Mouse (Mus musculus) intestine, postnatal 0 days (tissue): ENCODE data around the gene Trak1. TPM values are rescaled to one million over a fixed set of nuclear protein-coding genes. Genes with fewer than 3 reads are reported as not detected.

ENCODE experiments used
- ATAC-seq: fragments of 200-750 bp; cut with Nextera tagmentation; 2 replicates; pipeline ENCODE4 v1.8.0; 2017; ENCODE audit warnings: mild to moderate bottlenecking, moderate TSS enrichment, moderate library complexity
- H3K27ac ChIP-seq: fragments of 300-500 bp; sonication (generic); 2 replicates; pipeline ENCODE4 v1.5.1; 2014; ENCODE audit warnings: mild to moderate bottlenecking, low read depth, low read length, moderate library complexity
- H3K27me3 ChIP-seq: fragments of 300-500 bp; sonication (generic); replicated peaks from 2 replicates; pipeline ENCODE4 v1.6.1; 2014; ENCODE audit warnings: low read length, mixed read lengths; ENCODE audit not compliant: control insufficient read depth, insufficient read depth
- H3K36me3 ChIP-seq: fragments of 300-500 bp; sonication (generic); 2 replicates; pipeline ENCODE4 v1.6.1; 2014; ENCODE audit warnings: mild to moderate bottlenecking, moderate library complexity; ENCODE audit not compliant: control insufficient read depth, insufficient read depth
- H3K4me1 ChIP-seq: fragments of 300-500 bp; sonication (generic); replicated peaks from 2 replicates; pipeline ENCODE4 v1.6.1; 2014; ENCODE audit warnings: antibody characterized with exemption, low read length, mixed read lengths; ENCODE audit not compliant: control insufficient read depth, insufficient read depth
- H3K4me2 ChIP-seq: fragments of 300-500 bp; sonication (generic); replicated peaks from 2 replicates; pipeline ENCODE4 v1.6.1; 2014; ENCODE audit warnings: low read depth, mild to moderate bottlenecking, moderate library complexity
- H3K4me3 ChIP-seq: fragments of 300-500 bp; sonication (generic); 2 replicates; pipeline ENCODE4 v1.5.1; 2014; ENCODE audit warnings: low read depth, low read length
- H3K9ac ChIP-seq: fragments of 300-500 bp; sonication (generic); 2 replicates; pipeline ENCODE4 v1.6.1; 2014; ENCODE audit warnings: mild to moderate bottlenecking, low read depth, low read length
- H3K9me3 ChIP-seq: fragments of 300-500 bp; sonication (generic); 2 replicates; pipeline ENCODE4 v1.6.1; 2016; ENCODE audit warnings: mixed run types; ENCODE audit not compliant: control insufficient read depth
- CTCF ChIP-seq: sonication (generic); IDR thresholded peaks from 2 replicates; pipeline ENCODE4 v1.5.1; 2016; ENCODE audit warnings: low read depth, mild to moderate bottlenecking, control low read depth, antibody characterized with exemption, moderate library complexity
- WGBS: fragments of 180-500 bp; shearing (Covaris S2); extraction: QIAGEN DNeasy Blood & Tissue Kit; methylation state at CpG from one replicate; pipeline ENCODE4 v1.1.7; 2014; 5-methylcytosine and 5-hydroxymethylcytosine counted together
- polyA plus RNA-seq: library from polyadenylated mRNA; unstranded; fragments of >200 nt; fragmentation: Nextera tagmentation; extraction: Ambion mirVana; gene quantifications from 2 replicates; pipeline ENCODE4 v1.2.1, GENCODE M21; 2015

The Trak1 gene
- polyA plus RNA-seq, 1 experiment from 2014 or later = 16.3 TPM

GRCm38 (mm10) chr9:121511911-121512310, 214.6 kb downstream of the Trak1 start:
- 81% methylated on average over 4 of the region's 4 CpGs for WGBS
- no peaks in the 10 kb centered on the region for H3K36me3 ChIP-seq
- H3K9me3 ChIP-seq = no peaks in the 10 kb centered on the region
- no peak overlapping the region for H3K27ac ChIP-seq
- H3K4me1 ChIP-seq = no peaks in the 10 kb centered on the region; the same call in 1 of the 2 replicates
- no peak for TF ChIP-seq CTCF
- 0 out of 2 replicates have a peak, but pooled peaks cover 3% of the 10 kb centered on the region for H3K27me3 ChIP-seq
- ATAC-seq = no peak
- no peak overlapping the region for H3K4me3 ChIP-seq
- no peak overlapping the region for H3K9ac ChIP-seq
- no peak overlapping the region for H3K4me2 ChIP-seq

GRCm38 (mm10) chr9:121514462-121514861, 217.2 kb downstream of the Trak1 start:
- 0 out of 2 replicates have a peak, but pooled peaks cover 3% of the 10 kb centered on the region for H3K27me3 ChIP-seq
- H3K9me3 ChIP-seq = no peaks in the 10 kb centered on the region
- 0 out of 2 replicates have a peak, but pooled peaks have one; percentile 15 for TF ChIP-seq CTCF
- no peaks in the 10 kb centered on the region for H3K36me3 ChIP-seq
- H3K9ac ChIP-seq = no peak overlapping the region
- peak overlapping the region; percentile 50; the same call in 1 of the 2 replicates for H3K27ac ChIP-seq
- H3K4me2 ChIP-seq = no peak overlapping the region
- H3K4me3 ChIP-seq = no peak overlapping the region
- ATAC-seq = peak; percentile 80
- WGBS = 54% methylated on average over 5 of the region's 5 CpGs
- H3K4me1 ChIP-seq = no peaks in the 10 kb centered on the region; the same call in 1 of the 2 replicates

GRCm38 (mm10) chr9:121520047-121520446, 222.7 kb downstream of the Trak1 start:
- H3K9ac ChIP-seq = no peak overlapping the region
- H3K9me3 ChIP-seq = no peaks in the 10 kb centered on the region
- ATAC-seq = no peak
- TF ChIP-seq CTCF = no peak
- H3K36me3 ChIP-seq = no peaks in the 10 kb centered on the region
- no peak overlapping the region for H3K4me2 ChIP-seq
- 74% methylated on average over 5 of the region's 5 CpGs for WGBS
- no peak overlapping the region for H3K27ac ChIP-seq
- no peak overlapping the region for H3K4me3 ChIP-seq
- H3K4me1 ChIP-seq = no peaks in the 10 kb centered on the region; the same call in 1 of the 2 replicates
- peaks cover 10% of the 10 kb centered on the region; the same call in 1 of the 2 replicates for H3K27me3 ChIP-seq

Other genes starting within 250 kb of the Trak1 start
- 108 and 111 TPM in 2 replicates for gene Ulk4, start 20.3 kb upstream of the Trak1 start, polyA plus RNA-seq
- gene Cck, start 198.2 kb downstream of the Trak1 start, polyA plus RNA-seq = 88.5 and 92.1 TPM in 2 replicates